Mouse (Mus musculus) spleen, postnatal 10 days (tissue): ENCODE measurements around the gene Itga2b.

Experiments used
- DNase-seq, 2 experiments: peaks; one replicate each; pipeline ENCODE4 v3.0.0; 2021 to 2022; ENCODE audit warnings: low spot score in 2 of 2

Gene Itga2b

DNA sequence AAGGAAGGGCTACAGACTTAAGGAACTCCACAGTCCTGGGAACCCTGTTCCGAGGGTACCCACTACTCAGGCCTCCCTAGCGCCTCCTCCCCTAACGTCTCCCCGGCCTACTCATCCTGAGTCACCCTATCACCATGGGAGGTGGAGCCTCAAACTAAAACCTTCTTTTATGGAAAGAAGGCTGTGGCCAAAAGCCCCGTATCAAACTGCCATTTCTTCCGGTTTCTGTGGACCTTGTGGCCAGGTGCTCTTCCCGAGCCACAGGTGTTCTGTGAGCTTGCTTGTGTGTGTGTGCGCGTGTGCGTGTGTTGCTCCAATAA lies 33.5 kb downstream of the Itga2b start:
- DNase-seq, result no peak

DNA sequence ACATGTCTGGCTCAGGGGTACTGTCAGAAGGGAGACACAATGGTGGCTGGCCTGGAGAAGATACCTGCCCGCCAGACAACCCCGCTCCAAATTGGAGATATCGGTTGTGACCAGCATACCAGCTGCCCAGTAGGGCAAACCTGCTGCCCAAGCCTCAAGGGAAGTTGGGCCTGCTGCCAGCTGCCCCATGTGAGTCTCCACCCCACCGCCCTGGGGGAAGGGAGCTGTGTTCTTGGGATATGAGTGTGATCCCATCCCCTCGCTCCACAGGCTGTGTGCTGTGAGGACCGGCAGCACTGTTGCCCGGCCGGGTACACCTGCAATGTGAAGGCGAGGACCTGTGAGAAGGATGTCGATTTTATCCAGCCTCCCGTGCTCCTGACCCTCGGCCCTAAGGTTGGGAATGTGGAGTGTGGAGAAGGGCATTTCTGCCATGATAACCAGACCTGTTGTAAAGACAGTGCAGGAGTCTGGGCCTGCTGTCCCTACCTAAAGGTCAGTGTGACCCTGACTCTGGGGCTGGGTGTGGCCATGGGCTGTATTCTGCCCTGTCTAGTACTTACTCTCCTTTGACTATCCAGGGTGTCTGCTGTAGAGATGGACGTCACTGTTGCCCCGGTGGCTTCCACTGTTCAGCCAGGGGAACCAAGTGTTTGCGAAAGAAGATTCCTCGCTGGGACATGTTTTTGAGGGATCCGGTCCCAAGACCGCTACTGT lies 34.0 kb downstream of the Itga2b start:
- DNase-seq, result no peak

DNA sequence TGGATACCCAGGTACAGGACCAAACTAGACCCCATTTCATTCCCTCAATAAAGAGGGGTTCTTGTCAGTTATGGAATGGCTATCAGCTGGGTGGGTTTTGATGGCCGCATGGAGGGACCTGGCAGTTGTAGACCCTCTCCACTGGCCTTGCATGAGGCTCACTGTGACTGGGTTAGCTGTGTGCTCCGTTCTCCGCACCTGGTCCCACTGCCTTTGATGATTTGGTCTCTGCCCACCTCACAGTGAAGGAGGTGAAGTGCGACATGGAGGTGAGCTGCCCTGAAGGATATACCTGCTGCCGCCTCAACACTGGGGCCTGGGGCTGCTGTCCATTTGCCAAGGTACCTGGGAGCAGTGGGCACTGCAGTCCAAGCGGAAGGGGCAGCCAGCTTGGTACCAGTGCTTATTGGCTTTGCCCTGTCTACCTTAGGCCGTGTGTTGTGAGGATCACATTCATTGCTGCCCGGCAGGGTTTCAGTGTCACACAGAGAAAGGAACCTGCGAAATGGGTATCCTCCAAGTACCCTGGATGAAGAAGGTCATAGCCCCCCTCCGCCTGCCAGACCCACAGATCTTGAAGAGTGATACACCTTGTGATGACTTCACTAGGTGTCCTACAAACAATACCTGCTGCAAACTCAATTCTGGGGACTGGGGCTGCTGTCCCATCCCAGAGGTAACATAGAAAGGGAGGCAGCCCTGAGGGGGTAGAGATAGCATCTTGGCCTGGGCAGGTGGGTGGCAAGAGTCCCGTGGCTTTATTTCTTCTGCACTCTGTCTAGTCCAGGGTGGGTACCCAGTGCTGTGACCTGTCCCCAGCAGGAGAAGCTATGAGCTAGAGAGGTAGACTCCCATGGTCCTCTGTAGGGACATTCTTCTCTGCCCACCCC lies 34.9 kb downstream of the Itga2b start:
- no peak for DNase-seq

DNA sequence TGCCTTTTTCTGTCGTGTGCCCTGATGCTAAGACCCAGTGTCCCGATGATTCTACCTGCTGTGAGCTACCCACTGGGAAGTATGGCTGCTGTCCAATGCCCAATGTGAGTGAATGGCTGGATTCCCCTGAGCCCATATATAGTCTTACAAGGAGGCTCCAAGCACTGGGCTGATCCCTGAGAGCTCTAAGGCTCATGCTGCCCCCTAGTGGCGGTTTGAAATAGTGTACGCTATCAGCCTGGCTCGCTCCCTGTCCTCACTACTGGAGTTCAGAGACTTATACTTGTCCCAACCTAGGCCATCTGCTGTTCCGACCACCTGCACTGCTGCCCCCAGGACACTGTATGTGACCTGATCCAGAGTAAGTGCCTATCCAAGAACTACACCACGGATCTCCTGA lies 35.5 kb downstream of the Itga2b start:
- peak; percentile 87 to 92 for DNase-seq

DNA sequence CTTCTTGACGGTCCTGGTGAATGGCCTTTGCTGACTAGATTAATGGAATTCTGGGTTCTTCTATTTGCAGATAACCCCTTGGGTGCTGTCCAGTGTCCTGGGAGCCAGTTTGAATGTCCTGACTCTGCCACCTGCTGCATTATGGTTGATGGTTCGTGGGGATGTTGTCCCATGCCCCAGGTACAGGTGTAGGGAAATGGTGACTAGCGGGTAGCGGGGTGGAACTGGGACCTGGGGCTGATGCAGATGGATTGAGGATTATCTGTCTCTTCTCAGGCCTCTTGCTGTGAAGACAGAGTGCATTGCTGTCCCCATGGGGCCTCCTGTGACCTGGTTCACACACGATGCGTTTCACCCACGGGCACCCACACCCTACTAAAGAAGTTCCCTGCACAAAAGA lies 36.1 kb downstream of the Itga2b start:
- DNase-seq, result no peak

DNA sequence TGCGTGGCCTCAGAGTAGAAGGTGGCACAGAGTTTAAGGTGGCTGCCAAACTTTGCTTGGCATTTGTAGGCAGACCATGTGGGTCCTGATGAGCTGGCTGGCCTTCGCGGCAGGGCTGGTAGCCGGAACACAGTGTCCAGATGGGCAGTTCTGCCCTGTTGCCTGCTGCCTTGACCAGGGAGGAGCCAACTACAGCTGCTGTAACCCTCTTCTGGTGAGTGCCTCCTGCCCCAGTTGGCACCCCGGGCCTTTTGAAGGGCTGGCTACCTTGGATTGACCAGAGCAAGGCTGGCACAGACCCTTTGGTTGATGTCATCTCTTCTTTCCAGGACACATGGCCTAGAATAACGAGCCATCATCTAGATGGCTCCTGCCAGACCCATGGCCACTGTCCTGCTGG lies 37.0 kb downstream of the Itga2b start:
- DNase-seq, result no peak

DNA sequence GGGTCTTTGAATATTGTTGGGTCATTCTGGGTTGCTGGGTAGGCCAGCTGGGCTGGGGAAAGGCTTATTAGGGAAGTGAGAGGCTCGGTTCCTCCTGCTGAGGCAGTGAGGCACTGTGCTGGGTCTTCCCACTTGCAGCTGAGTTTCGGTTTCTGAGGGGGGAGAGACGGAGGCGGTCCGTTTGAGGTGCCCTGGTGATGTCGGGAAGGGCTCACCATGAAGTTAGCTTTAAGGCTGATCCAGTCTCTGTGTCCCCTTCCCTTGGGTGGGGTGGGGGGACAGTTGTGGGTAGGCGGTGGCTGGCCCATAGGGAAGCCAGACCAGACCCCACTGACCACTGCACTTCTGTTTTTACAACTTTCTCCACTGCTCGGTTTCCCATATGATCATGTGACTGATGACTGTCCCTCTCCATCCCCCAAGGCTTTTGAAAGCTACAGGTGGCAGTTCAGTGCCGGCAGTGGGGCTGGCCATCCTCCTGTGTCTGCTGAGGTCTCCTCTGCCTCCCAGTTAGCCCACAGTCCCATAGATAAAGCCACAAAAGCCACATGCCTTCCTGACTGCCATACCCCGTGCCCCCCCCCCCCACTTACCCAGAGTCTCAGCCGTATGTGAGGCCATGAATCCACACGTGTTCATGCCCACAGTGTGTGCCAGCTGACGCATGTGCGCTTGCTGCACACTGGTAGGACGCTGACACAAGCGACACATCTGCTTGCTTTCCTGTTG lies 37.6 kb downstream of the Itga2b start:
- DNase-seq, result peak; percentile 44 to 71

DNA sequence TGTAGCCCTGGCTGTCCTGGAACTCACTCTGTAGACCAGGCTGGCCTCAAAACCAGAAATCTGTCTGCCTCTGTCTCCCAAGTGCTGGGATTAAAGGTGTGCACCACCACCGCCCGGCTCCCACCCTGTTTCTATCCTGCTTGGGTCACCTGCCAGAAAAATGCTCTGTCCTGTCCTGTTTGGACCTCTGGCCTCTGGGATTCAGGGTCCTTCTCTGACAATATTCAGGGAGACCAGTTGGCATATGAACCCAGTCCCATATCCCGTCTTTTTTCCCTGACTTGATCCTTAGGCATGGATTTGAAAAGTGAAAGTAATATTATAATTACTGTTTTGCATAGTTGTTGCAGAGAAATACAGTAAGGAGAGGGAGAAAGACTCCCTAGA lies 38.2 kb downstream of the Itga2b start:
- DNase-seq, result no peak

DNA sequence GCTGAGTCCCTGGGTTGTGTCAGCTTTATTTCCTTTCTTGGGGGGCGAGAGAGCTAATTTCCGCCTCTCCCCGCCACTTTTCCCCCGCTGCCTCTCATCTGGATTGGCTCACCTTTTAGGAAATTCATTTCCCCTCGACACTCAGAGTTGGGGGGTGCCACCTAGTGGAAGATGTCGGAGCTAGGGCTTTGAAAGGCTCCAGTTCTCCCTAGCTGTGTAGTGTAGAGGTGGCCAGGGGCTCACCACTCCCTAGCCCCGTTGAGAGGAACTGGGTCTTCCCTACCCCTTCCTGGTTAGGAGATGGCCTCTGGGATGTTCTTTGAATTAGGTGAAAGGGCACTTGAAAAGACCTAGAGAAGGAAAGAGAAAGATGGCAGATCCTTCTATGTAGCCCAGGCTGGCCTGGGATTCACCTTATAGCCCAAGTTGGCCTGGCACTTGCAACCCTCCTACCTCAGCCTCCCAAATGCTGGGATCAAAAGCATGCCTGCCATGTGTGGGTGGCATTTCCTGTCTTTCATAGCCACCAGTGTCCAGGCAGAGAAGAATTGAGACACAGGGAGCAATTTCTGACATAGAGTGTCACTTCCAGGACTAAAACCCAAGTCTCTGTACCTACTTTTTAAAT lies 38.8 kb downstream of the Itga2b start:
- DNase-seq, result peak; percentile 78 to 87

DNA sequence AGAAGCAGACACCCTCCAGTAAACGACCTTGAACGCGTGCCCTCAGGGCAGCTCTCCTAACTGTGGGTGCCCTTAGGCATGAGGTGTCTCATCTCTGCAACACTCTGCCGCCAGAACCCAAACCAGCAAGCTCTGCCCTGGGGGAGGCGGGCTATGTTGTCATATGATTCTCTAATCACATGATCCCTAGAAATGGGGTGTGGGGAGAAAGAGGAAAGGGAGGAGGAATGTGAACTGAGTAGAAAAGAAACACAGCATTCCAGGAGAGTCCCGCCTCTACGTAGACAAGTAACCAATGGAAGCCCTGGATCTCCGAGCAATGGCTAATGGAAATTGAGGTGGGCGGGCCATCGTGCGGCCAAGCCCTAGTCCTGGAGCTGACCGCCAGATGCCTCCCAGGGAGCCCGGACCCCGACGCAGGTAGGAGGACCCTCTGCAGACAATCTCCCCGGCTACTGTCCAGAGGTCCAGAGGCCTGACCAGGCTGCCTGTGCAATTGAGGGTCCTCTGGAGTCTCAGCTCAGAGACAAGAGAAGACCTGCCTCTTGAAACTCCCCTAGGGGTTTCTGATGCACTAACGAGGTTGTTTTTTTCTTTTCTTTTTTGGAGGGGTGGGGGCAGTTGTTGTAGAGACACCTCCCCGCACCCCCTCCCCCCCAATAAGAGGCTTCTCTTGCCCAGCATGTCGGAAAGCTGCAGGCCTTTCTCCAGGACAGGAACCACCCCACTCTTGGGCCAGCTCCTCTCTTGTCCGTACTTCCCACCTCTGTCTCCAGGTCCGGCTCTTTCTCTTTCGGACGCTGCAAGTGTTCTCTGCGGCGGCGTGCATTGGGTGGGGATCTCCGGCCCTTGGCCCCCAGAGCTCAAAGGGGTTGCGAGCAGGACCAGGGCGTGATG lies 39.6 kb downstream of the Itga2b start, which contains the start of gene Grn:
Grn (plus strand) TSS at position 195 of the 897 bp plus-strand sequence.
- DNase-seq, result peak; percentile 73 to 85

DNA sequence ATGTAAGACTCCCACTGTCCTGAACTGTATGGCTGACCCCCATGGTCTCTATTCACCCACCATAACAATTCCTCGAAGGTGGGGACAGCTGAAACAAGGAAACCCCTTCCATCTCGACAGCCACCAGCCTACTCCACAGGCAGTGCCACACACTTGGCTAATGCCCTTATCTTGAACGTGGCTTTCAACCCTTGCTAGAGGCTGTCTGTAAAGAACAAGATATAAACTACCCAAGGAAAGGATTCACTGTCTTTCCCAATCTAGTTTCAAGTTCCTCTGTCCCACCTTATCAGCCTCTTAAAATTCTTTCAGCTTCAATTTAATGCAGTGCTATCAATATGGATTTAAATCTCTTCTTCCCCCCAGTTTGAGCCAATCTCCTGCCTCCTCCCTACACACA lies 40.4 kb downstream of the Itga2b start:
- DNase-seq, result no peak

DNA sequence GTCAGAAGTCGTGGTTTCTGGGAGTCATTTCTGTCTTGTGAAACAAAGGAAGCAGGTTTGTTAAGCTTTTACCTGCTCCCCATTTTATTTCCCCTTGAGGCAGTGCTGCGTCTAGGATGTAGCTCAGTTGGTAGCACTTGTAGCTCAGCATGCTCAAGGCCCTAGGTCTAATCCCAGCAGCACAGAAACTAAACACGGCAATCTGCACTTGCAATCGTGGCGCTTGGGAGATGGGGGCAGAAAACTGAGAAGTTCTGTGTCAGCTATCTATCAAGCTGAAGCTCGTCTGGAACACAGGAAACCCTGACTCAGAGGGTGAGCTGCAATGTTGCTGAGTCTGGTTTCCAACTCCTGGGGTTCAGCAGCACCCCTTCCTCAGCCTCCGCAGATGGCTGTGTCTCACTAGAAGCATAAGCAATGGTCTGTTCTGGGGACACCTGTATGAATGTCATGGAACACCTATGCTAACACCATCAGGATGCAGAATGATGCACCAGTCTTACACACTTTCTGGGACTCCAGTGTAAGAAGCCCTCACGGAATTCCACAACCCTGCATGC lies 40.9 kb downstream of the Itga2b start:
- DNase-seq, result no peak

DNA sequence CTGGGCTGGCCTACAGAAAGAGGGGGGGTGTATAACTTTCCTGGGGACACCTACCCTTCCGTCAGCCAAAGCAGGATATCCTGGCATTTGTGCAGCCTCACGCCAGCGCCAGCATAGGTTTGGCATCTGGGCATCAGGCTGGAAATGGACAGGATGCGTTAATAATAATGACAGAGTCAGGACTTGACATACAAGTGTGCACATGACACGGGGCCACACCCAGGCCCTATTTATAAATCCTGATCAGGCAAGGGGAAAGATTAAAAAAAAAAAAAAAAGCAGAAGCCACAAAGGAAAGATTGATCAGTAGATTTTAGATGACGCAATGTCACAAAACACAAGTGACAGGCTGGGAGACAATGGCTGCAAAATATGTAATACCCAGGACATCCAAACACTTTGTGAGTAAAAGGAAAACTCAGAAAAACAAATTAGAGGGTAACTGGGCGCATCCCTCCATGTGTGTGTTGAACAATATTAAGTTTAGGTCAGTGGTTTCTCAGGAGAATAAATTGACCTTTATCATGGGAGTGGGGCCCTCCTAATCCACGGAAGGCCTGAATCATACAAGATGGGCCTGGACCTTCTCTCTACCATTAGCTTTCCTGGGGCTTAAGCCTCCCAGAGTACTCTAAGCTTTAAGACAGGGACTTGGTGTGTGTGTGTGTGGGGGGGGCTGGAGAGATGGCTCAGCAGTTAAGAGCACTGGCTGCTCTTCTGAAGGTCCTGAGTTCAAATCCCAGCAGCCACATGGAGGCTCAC lies 44.2 kb downstream of the Itga2b start:
- no peak for DNase-seq

DNA sequence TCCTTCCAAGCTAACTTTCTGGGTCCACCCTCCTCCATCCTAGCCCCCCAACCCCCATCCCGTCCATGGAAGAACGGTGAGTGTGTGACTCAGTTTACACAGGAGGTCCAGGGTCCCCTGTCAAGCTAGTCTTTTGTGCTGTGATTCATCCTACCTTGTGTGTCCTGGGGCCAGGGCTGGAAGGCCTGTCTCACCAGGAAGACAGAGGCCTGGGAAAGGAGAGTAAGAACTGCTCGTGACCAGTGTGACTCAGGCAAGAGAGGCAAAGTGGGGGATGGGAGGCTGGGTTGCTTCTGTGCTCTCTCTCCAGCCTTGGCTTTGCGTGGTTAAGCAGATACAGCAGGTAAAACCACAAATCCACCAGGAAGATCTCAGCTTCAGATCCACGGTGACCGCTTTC lies 45.3 kb downstream of the Itga2b start:
- DNase-seq, result no peak

DNA sequence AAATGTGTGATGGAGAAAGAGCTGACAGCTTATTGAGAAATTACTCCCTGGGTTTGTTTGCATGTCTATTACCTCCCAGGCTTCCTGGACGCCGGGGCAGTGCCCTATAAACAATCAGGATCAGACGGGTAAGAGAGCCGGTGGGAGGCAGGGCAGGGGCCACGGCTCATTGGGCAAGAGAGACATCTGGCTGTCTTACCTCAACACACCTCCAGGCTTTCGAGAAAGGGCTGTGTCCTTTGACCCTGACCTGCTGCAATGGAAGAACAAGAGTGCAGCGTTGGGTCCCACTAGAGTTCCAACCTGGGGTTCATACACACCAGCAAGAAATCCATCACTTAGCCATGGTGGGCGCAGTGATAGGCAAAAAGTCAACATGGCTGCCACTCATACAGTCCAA lies 48.4 kb downstream of the Itga2b start:
- DNase-seq, result no peak

DNA sequence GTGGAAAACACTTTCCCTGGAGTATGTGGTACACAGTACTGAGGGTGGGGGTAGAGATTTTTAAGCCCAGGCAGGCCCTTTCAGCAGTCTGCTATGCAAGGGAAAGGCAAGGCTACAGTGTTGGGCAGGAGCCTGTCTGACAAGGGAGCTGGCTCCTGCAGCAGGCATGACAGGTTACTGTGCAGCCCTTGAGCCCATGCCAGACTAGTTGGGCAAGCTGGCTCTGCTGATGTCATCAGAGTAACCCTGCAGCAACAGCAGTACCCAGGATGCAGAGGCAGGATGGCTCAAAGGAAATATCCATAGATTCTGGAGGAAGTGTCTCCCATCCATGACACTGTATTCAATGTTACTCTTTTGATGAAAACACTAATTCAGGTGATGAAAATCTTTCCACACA lies 51.0 kb downstream of the Itga2b start:
- no peak for DNase-seq

DNA sequence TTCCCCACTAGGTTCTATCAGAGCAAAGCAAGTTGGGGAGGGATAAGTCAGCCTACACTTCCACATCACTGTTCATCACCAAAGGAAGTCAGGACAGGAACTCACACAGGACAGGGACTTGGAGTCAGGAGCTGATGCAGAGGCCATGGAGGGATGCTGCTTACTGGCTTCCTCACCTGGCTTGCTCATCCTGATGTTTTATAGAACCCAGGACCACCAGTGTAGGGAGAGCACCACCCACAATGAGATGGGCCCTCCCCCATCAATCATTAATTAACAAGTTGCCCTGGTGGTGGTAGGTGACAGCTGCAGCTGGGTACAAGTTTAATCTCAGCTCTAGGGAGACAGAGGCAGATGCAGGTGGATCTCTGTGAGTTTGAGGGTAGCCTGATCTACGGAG lies 52.8 kb downstream of the Itga2b start:
- DNase-seq, result no peak

DNA sequence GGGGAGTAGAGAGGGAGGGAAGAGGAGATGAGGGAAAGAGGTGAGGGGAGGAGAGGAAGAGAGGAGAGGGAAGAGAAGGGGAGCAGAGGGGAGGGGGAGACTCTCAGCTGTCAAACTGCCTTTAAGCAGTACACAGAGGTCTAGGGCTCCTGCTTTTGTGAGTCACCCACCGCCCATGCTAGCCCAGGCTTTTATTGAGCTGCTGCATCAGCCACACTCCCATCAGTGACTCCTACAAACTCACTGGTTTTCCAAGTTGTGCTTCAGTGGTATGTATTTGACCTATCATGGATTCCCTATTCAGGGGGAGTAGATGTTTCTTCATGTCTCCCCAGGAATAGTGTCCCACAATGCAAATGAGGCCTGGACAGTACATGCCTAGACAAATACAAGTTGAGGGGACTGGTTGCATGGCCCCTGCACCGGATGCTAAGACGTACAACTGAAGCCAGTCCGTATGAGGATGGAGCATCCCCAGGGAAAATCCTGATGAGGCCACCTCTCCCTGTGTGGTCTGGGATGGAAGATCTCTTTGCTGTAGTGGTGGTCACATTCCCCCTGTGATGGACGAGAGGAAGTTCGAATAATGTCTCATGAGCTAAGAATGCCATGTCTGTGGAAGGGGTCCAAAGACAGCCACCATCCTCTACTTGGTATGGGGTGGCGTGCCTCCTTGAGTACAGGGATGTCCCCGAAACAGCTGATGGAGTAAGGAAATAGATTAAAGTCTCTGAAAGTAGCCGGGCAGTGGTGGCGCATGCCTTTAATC lies 54.7 kb downstream of the Itga2b start:
- no peak for DNase-seq

DNA sequence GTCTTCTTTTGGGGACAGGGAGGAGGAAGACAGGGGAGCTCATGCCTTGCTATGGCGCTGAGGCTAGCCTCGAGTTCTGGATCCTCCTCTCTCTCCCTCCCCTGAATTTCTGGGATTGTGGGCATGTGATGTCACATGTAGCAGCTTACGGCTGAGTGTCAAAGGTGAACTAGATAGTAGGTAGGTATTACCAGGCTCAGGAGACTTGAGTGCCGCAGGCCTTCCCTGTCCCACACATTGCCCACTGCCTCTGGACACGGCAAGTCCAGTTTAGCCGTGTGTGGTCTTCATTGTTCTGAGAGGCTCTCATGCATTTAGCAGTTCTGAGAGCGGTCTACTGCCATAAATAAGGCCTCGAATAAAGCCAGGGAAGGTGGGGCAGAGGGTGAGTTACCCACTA lies 56.9 kb downstream of the Itga2b start:
- no peak for DNase-seq
